Mouse (Mus musculus) layer of hippocampus, adult 2 months (tissue): ENCODE data around the gene Samd5. TPM values are rescaled to one million over a fixed set of nuclear protein-coding genes. Genes with fewer than 3 reads are reported as not detected.

Experiments used
- DNase-seq, 2 experiments: peaks; one replicate each; pipeline ENCODE4 v3.0.0; 2022; ENCODE audit warnings: low spot score in 2 of 2
- H3K27ac ChIP-seq: fragments of 200-600 bp; 2 replicates; pipeline ENCODE4 v1.8.1; 2022
- H3K4me3 ChIP-seq: fragments of 200-600 bp; 2 replicates; pipeline ENCODE4 v1.8.1; 2022; ENCODE audit warnings: mild to moderate bottlenecking
- CTCF ChIP-seq: fragments of 200-600 bp; conservative IDR thresholded peaks from 2 replicates; pipeline ENCODE4 v1.8.1; 2022; ENCODE audit warnings: antibody characterized with exemption, mild to moderate bottlenecking, moderate library complexity
- total RNA-seq, 2 experiments: library from RNA; stranded (reverse); gene quantifications; 2 replicates each; pipeline ENCODE4 v1.2.3; 2021

The Samd5 gene
- total RNA-seq, 2 experiments from 2014 or later: 15.2 to 17.0 TPM

DNA sequence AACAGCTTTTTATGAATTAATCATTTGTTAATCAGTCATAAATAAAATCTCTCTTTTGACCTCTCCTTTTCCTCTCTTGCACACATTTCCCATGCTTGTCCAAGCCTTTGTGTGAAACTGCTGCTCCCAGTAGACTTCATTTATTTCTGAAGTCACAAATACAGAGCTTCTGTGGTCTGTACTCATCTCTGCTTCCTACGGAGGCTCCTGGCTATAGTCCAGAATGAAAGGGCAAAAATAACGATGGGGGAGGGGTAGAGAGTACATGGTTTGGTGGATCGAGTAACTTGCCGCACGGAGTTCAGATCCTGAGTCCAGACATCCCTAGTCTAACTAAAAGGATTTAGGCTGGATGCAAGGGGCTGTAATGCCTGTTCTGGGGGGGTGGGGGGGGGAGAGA lies 3.1 kb upstream of the Samd5 start:
- Histone ChIP-seq H3K4me3 (no peak overlapping the region), H3K27ac (no peak overlapping the region)
- no peak for DNase-seq
- TF ChIP-seq CTCF: no peak

DNA sequence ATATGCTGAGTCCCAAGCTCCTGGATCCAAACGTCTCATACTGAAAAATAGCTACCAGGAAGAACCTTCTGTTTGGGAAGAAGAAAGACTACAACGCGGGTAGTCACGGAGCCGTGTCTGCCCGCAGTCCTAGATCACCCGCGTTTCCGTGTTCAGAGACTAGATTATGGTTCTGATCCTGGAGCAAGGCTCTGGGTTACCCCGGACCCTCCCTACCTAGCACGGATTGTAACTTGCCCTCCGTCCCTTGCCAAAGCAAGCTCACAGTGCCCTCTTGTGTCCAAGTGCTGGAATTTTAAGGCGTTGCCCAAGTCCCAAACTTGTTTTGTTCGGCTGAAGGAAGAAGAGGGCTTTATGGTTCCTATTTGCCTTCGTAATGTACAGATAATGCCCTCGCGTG lies 1.9 kb upstream of the Samd5 start:
- peak; percentile 72 to 79 for DNase-seq
- Histone ChIP-seq H3K27ac (peak overlapping the region; percentile 36; the same call in 1 of the 2 replicates), H3K4me3 (peak overlapping the region; percentile 38)
- peak; percentile 97 for TF ChIP-seq CTCF

DNA sequence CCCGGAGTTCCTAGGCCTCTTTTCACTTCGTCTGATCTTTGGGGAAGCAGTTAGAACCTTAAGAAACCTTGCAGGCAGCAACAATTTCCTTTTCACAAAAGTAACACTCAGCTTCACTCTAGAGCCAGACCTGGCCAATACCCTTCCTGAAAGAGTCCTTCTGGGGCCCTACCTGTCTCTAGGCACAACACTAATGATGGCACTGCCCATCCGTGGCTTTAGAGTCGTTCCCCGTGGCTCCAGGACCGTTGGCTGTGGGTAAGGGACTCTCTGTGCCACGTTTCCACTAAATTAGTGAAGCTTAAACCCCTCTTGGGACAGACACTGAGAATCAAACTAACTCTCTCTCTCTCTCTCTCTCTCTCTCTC lies 1.4 kb upstream of the Samd5 start:
- peak overlapping the region; percentile 84; the same call in 1 of the 2 replicates for H3K27ac ChIP-seq
- TF ChIP-seq CTCF: no peak
- DNase-seq: no peak
- H3K4me3 ChIP-seq: no peak overlapping the region; the same call in 1 of the 2 replicates

DNA sequence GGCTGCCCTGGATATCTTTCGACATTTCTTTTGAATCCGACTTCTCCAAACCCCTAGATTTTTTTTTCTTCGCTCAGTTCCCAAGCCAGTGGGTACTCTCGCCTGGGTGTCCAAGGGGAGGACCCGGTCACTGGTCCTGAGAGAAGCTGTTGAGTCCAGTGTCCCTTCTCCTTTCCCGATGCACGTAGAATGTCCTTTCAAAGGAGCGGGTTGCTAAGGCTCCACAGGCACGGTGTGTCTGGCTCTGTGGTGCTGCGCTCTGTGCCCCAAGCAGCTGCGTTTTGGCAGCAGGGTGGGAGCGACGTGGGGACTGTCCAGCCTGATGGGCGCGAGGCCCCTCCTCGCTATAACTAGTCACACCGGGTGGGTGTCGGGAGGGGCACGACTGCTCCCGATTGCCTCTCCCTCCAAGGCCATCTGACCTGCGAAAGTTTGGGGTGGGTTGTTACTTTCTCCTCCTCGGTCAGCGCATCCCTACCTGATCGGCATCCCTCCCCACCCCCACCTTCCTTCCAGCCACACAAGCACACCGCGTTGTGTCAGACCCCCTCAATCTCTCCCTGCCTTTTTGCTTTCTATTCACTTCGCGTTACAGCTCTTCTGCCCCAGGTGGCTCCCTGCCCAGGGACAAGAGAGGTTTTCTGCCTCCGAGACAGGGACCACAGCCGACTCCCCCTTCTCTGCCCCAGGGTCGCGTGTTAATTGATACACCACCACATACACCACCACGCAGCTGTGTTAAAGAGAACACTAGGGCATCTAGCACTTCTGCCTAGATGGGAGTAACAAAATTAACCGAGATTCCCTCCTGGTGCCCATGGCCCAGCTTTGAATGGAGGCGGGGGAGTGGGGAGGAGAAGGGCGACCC lies 776 bp upstream of the Samd5 start:
- H3K27ac ChIP-seq: peak overlapping the region; percentile 84
- H3K4me3 ChIP-seq: peak overlapping the region; percentile 80
- TF ChIP-seq CTCF: no peak

DNA sequence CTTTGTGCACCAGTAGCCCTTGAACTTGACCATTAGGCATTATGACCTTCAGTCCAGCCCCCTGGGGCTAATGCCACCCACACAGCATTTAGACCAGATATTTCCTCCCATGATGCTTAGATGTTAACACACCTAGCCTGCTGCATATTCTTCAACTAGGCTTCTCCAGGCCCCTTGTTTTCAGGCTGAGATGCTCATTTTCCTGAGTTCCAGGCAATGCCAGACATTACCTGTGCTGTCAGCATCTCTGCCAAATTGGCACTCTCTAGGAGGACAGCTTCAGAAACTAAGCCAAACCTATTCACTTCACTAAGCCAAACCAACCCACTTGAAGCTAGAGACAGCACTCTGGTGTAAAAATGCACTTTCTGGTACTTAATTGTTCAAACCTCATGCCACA lies 1.7 kb downstream of the Samd5 start:
- TF ChIP-seq CTCF: no peak
- DNase-seq: no peak
- Histone ChIP-seq H3K4me3 (peak overlapping the region; percentile 39), H3K27ac (no peak overlapping the region)

More for the DNA sequence above, 776 bp upstream of the Samd5 start:
- peak in 1 of 2 experiments; percentile 12 for DNase-seq

DNA sequence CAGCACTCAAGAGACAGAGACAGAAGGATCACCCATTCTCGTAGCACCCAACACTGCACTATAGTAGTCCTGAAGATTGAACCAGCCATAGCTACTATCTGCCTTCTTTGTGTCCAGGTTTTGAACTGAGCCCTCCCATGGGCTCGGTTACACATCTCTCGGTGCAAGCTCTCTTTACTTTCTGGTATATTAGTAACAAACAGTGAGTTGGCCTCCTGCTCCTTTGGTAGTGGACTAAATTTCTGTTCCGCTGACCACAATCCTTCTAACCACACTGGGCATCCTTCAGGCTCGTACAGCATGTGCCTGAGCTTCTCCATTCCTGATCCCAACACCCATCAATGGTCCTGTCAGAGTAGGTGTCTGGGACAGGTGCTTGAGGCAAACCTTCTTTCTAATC lies 2.3 kb downstream of the Samd5 start:
- no peak overlapping the region for H3K4me3 ChIP-seq
- no peak for TF ChIP-seq CTCF
- H3K27ac ChIP-seq: no peak overlapping the region
- DNase-seq: no peak

DNA sequence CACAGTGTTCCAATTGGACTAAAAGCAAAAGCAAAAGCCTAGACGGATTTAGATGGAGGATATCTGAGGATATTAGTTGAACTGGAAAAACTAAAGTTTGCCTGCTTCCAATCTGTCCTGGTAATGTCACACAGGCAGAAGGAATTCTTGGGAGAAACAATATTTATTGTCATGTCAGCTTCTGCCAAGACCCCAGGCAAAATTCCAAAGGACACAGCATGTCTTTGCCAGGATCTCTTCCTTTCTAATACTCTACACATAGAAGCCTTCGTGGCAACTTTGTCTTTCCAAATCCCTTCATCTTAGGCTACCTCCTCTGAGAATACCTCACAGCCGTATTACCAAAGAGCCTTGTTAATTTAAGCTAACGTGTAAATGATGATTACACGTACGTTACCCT lies 4.7 kb downstream of the Samd5 start:
- TF ChIP-seq CTCF: no peak
- Histone ChIP-seq H3K4me3 (no peak overlapping the region), H3K27ac (no peak overlapping the region)
- DNase-seq: no peak

DNA sequence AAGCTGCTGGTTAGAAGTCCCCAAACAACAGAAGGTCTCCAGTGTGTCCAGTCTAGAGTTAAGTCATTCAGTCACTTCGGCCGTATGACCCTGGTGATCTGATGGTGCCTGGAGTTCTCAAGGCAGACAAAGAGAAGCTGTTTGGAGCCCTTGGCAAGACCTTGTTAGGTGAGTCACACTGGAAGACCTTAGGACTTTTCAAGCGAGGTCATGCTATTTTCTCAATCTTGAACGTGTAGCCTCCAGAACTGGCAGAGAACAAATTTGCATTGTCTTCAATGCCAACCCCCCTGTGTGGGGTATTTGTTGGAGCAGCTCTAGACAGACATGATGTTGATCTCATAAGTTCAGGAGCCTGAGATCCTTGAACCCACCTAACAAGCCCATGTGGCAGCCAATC lies 6.2 kb downstream of the Samd5 start:
- no peak for DNase-seq
- TF ChIP-seq CTCF: no peak
- H3K27ac ChIP-seq: no peak overlapping the region
- H3K4me3 ChIP-seq: no peak overlapping the region

DNA sequence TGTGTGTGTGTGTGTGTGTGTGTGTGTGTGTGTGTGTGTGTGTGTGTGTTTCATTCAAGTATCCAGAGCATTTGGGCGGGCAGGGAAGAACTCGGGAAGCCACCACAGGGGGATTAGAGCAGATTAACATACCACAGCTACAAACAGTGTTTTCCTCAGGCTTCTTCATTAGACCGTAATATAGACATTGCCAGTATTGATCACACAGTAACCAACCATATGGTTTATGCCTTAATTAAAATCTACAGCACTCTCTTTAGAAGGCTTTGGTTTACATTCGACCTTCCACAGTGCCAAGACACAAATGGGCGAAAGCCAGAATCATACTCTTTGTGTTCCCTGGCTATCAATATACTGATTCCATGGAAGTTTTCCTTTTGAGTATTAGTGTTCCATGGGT lies 22.1 kb downstream of the Samd5 start:
- H3K27ac ChIP-seq: no peak overlapping the region
- DNase-seq: no peak
- no peak for TF ChIP-seq CTCF
- no peak overlapping the region for H3K4me3 ChIP-seq

DNA sequence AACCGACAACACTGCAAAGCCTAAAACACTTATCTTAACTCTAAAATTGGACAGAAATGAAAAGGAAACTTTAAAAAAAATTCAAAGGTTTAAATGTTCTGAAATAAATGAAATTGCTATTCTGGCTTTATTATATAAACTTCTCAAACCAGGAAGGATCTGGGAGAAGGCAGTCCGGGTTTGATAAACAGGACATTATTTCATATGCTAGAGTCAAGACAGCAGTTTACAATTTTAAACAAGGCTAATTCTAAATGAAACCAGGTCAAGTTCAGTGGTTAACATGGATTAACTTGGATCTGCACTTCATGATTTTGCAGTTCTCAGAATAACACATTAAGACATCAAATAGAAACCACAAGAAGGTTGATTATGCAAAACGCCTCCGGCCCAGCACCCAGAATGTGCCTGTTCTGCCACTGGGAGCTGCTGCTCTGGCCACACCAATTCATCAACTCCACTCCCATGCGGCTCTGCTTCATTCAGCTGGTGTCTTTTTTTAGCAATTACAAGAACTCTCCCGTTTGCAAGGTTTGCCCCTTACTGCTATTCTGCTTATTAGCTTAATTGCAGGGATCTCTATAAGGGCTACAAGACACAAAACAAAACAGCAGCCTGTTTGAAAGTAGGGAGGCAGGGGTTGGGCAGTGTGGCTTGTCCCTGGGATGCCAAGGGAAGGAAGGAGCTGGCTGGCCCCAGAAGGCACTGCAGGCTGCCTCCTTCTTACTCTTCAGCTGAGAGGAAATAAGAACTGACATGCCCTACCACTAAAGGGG lies 24.8 kb downstream of the Samd5 start:
- peak; percentile 23 to 46 for DNase-seq
- TF ChIP-seq CTCF: peak; percentile 18; the same call in 1 of the 2 replicates
- H3K27ac ChIP-seq: peak overlapping the region; percentile 65
- no peak overlapping the region for H3K4me3 ChIP-seq

DNA sequence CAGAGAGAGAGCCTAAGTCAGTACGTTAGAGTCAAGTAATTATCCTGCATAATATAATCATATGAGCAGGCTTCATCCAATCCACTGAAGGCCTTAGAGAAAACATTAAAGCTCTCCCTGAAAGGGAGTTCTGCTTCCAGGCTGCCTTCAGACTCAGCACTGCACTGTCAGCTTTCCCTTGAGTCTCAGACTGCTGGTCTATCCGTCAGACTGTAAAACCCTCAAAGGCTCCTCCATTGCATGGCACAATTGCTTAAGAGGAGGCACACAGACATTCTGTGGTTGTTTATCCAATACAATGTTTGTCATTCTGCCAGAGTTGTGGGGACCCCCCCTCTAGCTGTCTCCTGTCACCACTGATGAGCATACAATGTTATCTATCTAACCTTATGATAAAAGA lies 26.5 kb downstream of the Samd5 start:
- H3K4me3 ChIP-seq: no peak overlapping the region
- TF ChIP-seq CTCF: no peak
- H3K27ac ChIP-seq: 0 out of 2 replicates have a peak overlapping the region, but pooled peaks have one; percentile 6
- no peak for DNase-seq

DNA sequence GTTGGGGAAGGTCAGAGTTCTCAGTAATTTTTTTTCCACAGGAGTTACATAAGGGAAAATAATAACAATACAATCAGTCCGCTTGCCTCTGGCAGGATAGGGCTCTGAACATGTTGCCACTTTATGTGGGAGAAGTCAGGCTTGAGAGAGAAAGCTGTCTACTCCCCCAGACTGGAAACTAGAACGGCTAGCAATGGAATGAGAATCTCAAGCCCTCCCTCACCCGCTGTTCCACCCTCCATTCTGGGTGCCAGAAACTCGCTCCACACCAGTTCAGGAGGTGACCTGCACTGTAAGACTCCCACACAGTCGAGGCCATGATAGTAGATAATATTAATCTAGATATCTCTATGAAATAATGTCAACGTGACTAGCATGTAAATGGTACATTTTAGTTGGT lies 27.3 kb downstream of the Samd5 start:
- DNase-seq: no peak
- no peak for TF ChIP-seq CTCF
- H3K4me3 ChIP-seq: no peak overlapping the region
- H3K27ac ChIP-seq: no peak overlapping the region

DNA sequence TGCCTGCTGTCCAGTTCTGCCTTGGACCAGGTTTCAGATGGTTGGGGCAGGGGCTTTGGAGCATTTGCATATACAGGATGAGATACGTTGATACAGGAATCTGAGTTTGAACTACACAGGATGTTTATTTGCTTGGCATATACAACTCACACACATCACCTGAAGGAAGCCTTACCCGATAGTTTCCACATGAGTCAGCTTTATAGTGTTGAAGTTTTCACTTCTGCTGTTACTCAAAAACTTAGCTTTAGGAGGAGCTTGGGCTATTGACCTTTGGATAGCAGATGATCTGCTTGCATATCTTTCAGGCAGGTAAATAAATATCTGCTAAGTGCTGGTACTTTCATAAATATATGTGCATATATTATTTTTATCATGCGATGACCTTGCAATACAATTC lies 28.6 kb downstream of the Samd5 start:
- DNase-seq: no peak
- H3K4me3 ChIP-seq: no peak overlapping the region
- no peak overlapping the region for H3K27ac ChIP-seq
- TF ChIP-seq CTCF: no peak
